Mouse (Mus musculus) left cerebral cortex, adult 11 months (tissue): ENCODE measurements at regions not wholly inside any gene's neighbourhood (a gene's known extent, or its start where the extent isn't known, plus 50 kb on each side); places are given as distances from the start of the nearest gene placed in this dataset.

Source experiments
- DNase-seq: peaks from one replicate; pipeline ENCODE4 v3.0.0; 2022; ENCODE audit warnings: low spot score

DNA sequence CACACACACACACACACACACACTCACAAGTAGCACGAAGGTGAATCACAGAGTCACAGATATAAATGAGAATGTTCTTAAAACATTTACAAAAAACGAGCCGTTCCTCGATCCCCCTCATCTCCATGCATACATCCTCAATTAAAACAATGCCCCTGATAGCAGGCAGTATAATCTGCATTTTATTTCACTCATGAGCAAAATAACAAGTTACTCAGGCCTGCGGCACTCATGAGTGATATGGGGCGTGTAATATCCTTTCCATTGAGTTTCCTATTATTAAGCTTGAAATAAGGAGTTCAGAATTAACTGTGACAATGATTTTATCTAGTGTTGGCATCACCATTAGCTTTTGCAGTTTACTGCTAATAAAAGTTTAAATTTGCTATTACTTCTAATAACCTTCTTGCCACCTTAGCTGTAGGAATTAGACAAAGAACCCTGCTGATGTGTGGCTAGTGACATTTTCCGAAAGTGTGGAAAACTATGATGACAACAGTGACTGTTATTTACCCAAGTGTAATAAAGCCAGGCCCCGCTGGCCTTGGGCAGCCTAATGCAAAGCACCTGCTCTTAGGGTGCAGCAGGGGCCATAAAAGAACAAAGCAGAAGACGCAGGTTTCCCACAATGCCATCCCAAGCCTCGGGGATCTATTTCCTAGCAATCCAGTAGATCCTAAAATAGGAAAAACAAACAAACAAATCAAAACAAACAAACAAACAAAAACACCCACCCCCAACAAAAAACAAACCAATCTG is 592.0 kb downstream of the Ttll7 start:
- DNase-seq: no peak

DNA sequence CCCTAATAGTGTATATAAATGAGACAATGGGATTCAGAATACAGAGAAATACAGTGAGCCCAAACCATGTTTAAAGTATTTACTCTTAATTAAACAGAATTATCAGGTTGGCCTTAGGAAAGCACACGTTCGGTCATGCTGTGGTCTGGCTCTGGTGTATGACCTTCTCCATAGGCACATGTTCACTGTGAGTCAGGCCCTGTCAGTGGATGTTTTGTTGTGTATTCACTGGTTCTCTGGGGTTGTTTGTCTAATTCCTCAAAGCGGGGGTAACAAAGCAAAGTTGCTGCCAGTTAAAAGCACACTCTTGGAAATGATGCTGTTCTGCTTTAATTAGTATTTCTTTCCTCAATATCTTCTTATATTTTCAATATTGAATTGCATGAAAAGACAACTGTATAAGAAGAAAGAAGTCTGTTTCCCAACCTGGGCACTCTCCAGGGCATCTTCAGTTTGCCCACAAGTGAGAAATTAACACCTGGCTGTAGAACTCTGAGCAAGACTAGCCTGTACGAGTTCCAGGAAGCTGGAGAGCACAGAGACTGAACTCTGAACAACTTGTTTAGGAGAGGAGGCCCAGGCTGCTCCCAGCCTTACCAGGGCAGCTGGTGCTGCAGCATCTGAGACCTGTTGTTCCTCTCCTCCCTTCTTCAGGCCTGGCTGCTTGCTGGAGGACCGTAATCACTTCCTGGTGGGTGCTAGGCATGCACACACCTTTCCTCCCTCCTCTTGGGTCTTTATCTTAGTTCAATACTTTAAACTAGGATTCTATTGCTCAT is 593.1 kb downstream of the Ttll7 start:
- DNase-seq: no peak

DNA sequence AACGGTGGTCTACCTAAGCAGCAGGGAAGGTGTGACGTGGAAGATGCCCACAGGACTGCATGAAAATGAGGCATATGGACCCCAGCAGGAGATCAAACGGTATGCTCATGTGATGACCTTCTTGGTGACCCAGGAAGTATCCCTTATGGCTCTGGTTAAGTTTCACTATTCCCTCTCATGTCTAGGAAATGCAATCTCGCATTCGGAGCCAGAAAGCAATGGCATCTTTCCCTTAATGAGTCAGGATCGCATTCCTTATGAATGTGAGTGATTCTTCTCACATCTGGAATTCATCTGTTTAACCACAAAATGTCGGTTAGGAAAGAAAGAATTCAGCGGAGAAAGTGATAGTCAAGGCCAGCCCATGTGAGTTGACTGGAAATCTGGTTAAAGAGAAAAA is 593.7 kb downstream of the Ttll7 start:
- no peak for DNase-seq

DNA sequence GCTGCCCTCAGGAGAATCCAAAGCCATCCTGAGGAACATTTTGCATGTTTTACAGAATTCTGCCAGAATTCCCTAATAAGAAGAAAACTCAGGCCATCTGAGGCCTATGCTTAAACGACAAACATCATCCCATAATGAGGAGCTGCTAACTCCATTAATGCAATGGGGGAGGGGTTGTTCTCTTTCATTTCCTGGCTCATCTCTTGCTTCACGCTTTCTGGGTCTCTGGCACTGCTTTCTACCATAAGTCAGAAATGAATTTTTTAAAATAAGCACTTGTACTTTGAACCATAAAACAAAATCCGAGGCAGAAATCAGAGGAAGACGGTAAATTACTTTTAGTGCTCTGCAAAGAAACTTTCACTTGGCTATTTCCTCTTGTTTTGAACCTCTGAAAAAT is 600.0 kb downstream of the Ttll7 start:
- DNase-seq: no peak

DNA sequence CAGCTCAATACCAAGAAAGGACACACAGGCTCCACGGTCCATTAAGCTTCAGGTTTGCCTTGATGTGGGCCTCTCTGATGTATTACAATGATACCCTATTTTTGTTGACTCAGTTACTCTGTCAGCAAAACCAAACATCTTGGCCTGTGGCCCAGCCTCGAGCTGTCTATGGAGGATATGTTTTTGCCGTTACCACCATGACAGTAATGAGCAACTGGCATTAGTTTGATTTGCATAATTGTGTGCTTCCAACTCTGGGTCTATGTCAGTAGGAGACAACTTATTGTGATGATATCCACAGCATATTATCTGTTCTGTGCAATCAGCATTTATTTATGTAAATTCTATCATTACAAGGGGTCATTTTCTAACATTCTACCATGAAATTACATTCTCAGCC is 603.2 kb downstream of the Ttll7 start:
- no peak for DNase-seq

DNA sequence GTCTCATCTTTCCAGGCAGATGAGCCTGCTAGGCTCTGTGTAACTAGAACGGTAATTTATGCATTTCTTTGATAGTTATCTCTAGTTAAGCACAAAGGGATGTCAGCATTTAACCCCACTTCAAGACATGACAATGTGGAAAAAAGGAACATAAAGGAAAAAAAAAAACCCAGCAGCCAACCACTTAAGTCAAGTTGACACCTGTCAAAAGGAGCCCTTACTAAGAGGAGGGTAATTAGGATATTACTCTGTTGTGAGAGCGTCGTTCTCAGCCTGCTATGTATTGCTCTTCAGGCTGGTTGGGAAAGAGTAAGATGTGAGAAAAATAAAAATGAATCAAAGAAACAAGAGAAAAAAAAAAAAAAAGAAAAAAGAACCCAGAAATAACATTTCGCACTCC is 604.1 kb downstream of the Ttll7 start:
- DNase-seq: no peak

DNA sequence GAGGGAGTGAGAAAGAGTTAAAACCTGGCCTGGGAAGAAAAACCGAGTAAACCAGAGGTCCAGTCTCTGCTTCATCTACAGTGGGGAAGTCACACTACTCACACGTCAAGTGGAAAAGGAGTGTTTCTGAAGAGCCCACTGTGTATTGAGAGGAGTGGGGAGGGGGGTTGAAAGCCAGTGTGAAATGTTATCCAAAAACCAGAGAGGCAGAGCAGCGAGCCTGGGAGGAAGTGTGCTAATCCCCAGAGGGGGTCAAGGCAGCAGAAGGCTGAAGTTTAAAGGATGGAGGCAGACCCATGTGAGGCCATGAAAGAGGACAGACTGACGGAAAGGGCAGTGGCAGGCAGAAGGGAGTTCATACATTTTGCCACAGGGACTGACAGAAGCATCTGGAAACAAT is 605.9 kb downstream of the Ttll7 start:
- no peak for DNase-seq

DNA sequence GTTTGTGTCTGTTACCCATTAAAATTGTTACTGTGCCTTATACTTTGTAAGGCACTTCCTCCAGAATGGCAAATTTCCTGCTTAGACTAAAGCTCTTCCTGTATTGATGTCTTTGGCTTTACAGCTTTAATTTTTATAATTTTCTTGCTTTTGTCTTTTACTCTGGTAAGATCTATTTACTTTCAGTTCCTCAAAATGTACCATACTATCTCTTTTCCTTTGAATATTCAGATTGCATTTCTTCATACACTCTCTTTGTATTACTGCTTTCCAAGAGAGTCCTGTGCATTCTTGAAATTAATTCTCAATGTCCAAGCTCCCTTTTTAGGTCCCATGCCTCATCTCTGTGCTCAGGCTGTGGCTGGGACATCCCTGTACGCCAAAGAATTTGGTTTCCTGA is 627.7 kb downstream of the Ttll7 start:
- DNase-seq: no peak
